Mouse (Mus musculus) myocyte (in vitro differentiated cells): ENCODE measurements around the gene Slc25a26. TPM values are rescaled to one million over a fixed set of nuclear protein-coding genes. Genes with fewer than 3 reads are reported as not detected.
A peak's percentile ranks its signal among the peaks of the same experiment; 100 is the strongest.

Source experiments
- H3K27me3 ChIP-seq: one replicate; pipeline ENCODE4 v1.6.1; 2011; ENCODE audit not compliant: control insufficient read depth, insufficient read depth, insufficient read length
- H3K36me3 ChIP-seq: one replicate; pipeline ENCODE4 v1.6.1; 2011; ENCODE audit not compliant: control insufficient read depth, insufficient read depth
- H3K4me2 ChIP-seq: one replicate; pipeline ENCODE4 v1.6.1; 2011; ENCODE audit warnings: low read depth, control low read depth
- H3K4me3 ChIP-seq: one replicate; pipeline ENCODE4 v1.5.1; 2011; ENCODE audit warnings: mild to moderate bottlenecking, control low read depth, moderate library complexity
- H3K79me2 ChIP-seq: one replicate; pipeline ENCODE4 v1.6.1; 2011; ENCODE audit not compliant: control insufficient read depth, insufficient read depth
- H3ac ChIP-seq: one replicate; pipeline ENCODE4 v1.6.1; 2011; ENCODE audit not compliant: control insufficient read depth, insufficient read length
- CEBPB ChIP-seq: IDR thresholded peaks from 2 replicates; pipeline ENCODE4 v1.6.1; 2011; ENCODE audit warnings: mild to moderate bottlenecking, moderate library complexity; ENCODE audit not compliant: poor library complexity, insufficient read depth, severe bottlenecking
- E2F4 ChIP-seq: IDR thresholded peaks from one replicate; pipeline ENCODE4 v1.6.1; 2011; ENCODE audit warnings: mild to moderate bottlenecking, control low read depth, moderate library complexity; ENCODE audit not compliant: insufficient read depth
- MAX ChIP-seq: IDR thresholded peaks from one replicate; pipeline ENCODE4 v1.6.1; 2011; ENCODE audit warnings: low read depth, mild to moderate bottlenecking, control low read depth
- MYOD1 ChIP-seq, 3 experiments: IDR thresholded peaks; one replicate each; pipeline ENCODE4 v1.6.1; 2011; ENCODE audit warnings: control low read depth in 2 of 3, low read depth in 2 of 3, mild to moderate bottlenecking in 2 of 3, moderate library complexity in 1 of 3; ENCODE audit not compliant: insufficient read length in 2 of 3, control insufficient read depth in 1 of 3
- MYOG ChIP-seq, 3 experiments: IDR thresholded peaks; one replicate each; pipeline ENCODE4 v1.6.1; 2011; ENCODE audit warnings: control low read depth in 2 of 3, low read depth in 2 of 3, mild to moderate bottlenecking in 2 of 3; ENCODE audit not compliant: insufficient read length in 2 of 3, control insufficient read depth in 1 of 3, insufficient read depth in 1 of 3
- POLR2A ChIP-seq: IDR thresholded peaks from one replicate; pipeline ENCODE4 v1.6.1; 2011; ENCODE audit warnings: low read depth, mild to moderate bottlenecking, control low read depth, moderate library complexity; ENCODE audit not compliant: insufficient read length
- POLR2AphosphoS2 ChIP-seq: IDR thresholded peaks from one replicate; pipeline ENCODE4 v1.6.1; 2011; ENCODE audit warnings: low read depth, control low read depth; ENCODE audit not compliant: insufficient read length
- REST ChIP-seq: IDR thresholded peaks from one replicate; pipeline ENCODE4 v1.6.1; 2011; ENCODE audit warnings: mild to moderate bottlenecking, control low read depth, moderate library complexity; ENCODE audit not compliant: insufficient read depth, insufficient read length
- SRF ChIP-seq: IDR thresholded peaks from one replicate; pipeline ENCODE4 v1.6.1; 2011; ENCODE audit warnings: low read depth; ENCODE audit not compliant: control insufficient read depth, insufficient read length
- TCF12 ChIP-seq: IDR thresholded peaks from one replicate; pipeline ENCODE4 v1.6.1; 2011; ENCODE audit warnings: mild to moderate bottlenecking, control low read depth; ENCODE audit not compliant: poor library complexity, insufficient read depth, severe bottlenecking
- TCF3 ChIP-seq: IDR thresholded peaks from one replicate; pipeline ENCODE4 v1.6.1; 2011; ENCODE audit warnings: low read depth, control low read depth; ENCODE audit not compliant: insufficient read length
- USF1 ChIP-seq: IDR thresholded peaks from one replicate; pipeline ENCODE4 v1.6.1; 2011; ENCODE audit warnings: low read depth, mild to moderate bottlenecking, control low read depth, moderate library complexity
- polyA plus RNA-seq: library from polyadenylated mRNA; unstranded; fragments of >200 nt; fragmentation: generic; extraction: Trizol; gene quantifications from one replicate; pipeline ENCODE4 v1.2.1, GENCODE M21; 2012; ENCODE audit warnings: missing spikeins

The Slc25a26 gene
- polyA plus RNA-seq, 1 experiment, result 4.7 TPM

DNA sequence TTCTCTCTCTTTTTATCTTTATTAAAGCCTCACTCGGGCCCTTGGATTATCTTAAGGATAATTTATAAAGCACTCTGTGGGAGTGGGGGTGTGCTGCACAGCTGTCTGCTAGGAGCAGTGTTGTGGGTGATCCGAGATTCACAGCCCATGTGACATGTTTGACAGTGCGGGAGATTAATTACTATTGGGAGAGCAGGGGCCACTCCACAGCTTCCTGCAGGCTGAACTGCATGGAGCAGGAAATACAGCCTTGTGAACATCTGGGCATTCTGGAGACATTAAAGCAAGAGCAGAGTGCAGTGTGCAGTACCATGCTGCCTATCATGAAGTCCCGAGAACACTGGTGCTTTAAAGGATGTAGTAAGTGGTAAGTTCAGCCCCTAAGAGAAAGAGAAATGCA lies 92.6 kb downstream of the Slc25a26 start:
- H3K4me2 ChIP-seq, result peak overlapping the region; percentile 27
- no peaks in the 10 kb centered on the region for H3K36me3 ChIP-seq
- TF ChIP-seq MYOG (IDR thresholded peaks at IDR 0.05; ENCODE audit: control insufficient read depth in 1 of 3, insufficient read depth in 1 of 3, insufficient read length in 2 of 3, low read depth in 2 of 3) (peak in 1 of 3 experiments; percentile 30), MAX (no peak), MYOD1 (IDR thresholded peaks at IDR 0.05; ENCODE audit: control insufficient read depth in 1 of 3, insufficient read length in 2 of 3, low read depth in 2 of 3) (no peak), USF1 (peak; percentile 45)
- no peaks in the 10 kb centered on the region for H3K79me2 ChIP-seq
- no peak overlapping the region for H3K4me3 ChIP-seq
- H3K27me3 ChIP-seq, result no peaks in the 10 kb centered on the region
- H3ac ChIP-seq, result no peak overlapping the region

DNA sequence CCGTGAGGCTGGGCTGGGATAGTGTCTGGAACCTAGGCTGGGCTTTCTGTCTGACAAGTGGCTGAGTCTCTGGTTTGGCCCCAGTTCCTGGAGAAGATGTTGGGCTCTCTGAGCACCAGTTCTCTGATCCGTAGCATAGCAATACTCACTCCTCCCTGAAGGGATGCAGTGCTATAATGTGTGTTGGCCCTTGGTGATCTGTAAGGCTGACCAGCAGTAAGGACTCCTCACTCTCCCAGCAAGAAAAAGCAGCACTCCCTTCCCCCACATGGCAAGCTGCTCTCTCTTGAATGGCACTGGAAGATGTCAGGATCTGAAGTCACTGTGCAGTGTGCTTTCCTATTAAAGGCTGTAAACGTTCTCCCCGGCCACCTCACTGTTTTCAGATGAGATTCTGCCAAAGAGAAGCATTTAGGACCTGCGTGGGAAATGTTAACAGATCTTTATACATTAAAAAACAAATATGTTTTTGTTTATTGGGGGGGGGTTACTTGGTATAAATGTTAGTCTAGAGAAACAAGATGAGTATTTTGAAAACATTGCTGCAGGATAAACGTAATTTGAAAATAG lies 94.0 kb downstream of the Slc25a26 start:
- H3K4me2 ChIP-seq, result no peak overlapping the region

DNA sequence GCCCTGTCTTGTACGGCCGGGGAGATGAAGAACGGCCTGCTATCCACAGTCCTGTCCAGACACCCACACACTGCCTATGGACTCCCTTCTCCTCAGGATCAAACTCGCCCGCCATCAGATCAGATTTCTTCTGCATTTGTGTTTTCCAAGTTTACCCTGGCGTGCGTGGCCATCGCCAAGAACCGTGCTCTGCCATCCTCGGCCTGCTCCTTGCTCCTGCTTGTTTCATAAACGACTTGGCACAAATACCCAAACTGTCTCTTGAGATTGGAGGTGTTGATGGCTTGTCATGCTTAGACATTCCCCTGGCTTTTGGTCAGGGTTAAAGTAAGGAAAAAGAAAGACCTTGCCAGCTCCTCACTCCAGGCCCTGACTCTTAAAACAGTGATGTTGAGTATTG lies 94.6 kb downstream of the Slc25a26 start:
- no peak overlapping the region for H3ac ChIP-seq
- H3K36me3 ChIP-seq, result no peaks in the 10 kb centered on the region
- no peak for TF ChIP-seq CEBPB
- no peak for TF ChIP-seq MYOG (IDR thresholded peaks at IDR 0.05; ENCODE audit: control insufficient read depth in 1 of 3, insufficient read depth in 1 of 3, insufficient read length in 2 of 3, low read depth in 2 of 3)
- TF ChIP-seq E2F4, result no peak
- no peak for TF ChIP-seq TCF3

More for the DNA sequence above, 94.0 kb downstream of the Slc25a26 start:
- Histone ChIP-seq H3K36me3 (no peaks in the 10 kb centered on the region), H3K79me2 (no peaks in the 10 kb centered on the region), H3K4me3 (no peak overlapping the region), H3K27me3 (no peaks in the 10 kb centered on the region), H3ac (no peak overlapping the region)
- TF ChIP-seq MYOG (IDR thresholded peaks at IDR 0.05; ENCODE audit: control insufficient read depth in 1 of 3, insufficient read depth in 1 of 3, insufficient read length in 2 of 3, low read depth in 2 of 3), result no peak
- TF ChIP-seq E2F4, result no peak
- no peak for TF ChIP-seq CEBPB
- no peak for TF ChIP-seq MAX
- TF ChIP-seq TCF12, result no peak
- no peak for TF ChIP-seq SRF
- no peak for TF ChIP-seq POLR2A
- TF ChIP-seq MYOD1 (IDR thresholded peaks at IDR 0.05; ENCODE audit: control insufficient read depth in 1 of 3, insufficient read length in 2 of 3, low read depth in 2 of 3), result no peak
- no peak for TF ChIP-seq POLR2AphosphoS2

DNA sequence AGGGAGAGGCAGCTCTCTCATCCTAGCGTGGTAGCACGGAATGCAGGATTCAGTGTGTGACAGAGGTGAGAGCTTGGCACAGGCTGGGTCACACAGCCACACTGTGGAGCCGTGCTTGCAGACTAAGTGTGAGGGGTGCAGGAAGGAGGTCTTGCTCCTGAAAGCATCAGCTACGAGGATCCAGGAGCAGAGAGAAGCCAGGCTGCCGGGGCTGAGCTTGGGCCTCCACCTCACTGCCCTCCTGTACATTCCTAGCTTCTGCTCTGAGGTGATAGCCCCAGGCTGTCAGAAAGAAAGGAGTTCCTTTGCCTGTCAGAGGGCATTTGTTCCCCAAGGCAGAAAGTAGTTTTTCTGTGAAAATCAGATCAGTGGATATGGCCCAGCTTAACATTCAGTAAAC lies 95.1 kb downstream of the Slc25a26 start:
- no peaks in the 10 kb centered on the region for H3K27me3 ChIP-seq
- H3ac ChIP-seq, result no peak overlapping the region
- no peak overlapping the region for H3K4me3 ChIP-seq
- H3K4me2 ChIP-seq, result no peak overlapping the region
- H3K36me3 ChIP-seq, result no peaks in the 10 kb centered on the region
- TF ChIP-seq MAX (no peak), CEBPB (no peak), REST (no peak), POLR2A (no peak), TCF3 (no peak), E2F4 (no peak), POLR2AphosphoS2 (no peak), MYOD1 (IDR thresholded peaks at IDR 0.05; ENCODE audit: control insufficient read depth in 1 of 3, insufficient read length in 2 of 3, low read depth in 2 of 3) (no peak), USF1 (no peak), MYOG (IDR thresholded peaks at IDR 0.05; ENCODE audit: control insufficient read depth in 1 of 3, insufficient read depth in 1 of 3, insufficient read length in 2 of 3, low read depth in 2 of 3) (no peak), SRF (no peak), TCF12 (no peak)
- H3K79me2 ChIP-seq, result no peaks in the 10 kb centered on the region

More for the DNA sequence above, 94.6 kb downstream of the Slc25a26 start:
- Histone ChIP-seq H3K4me2 (no peak overlapping the region), H3K4me3 (no peak overlapping the region), H3K79me2 (no peaks in the 10 kb centered on the region), H3K27me3 (no peaks in the 10 kb centered on the region)

GRCm38 (mm10) chr6:94596051-94596760 lies 96.1 kb downstream of the Slc25a26 start:
- H3K4me2 ChIP-seq, result no peak overlapping the region
- TF ChIP-seq CEBPB, result no peak
- no peak for TF ChIP-seq TCF3
- no peak for TF ChIP-seq SRF
- TF ChIP-seq POLR2AphosphoS2, result no peak
- no peak for TF ChIP-seq USF1
- TF ChIP-seq POLR2A, result no peak
- TF ChIP-seq TCF12, result no peak
- no peak for TF ChIP-seq REST
- TF ChIP-seq MAX, result no peak
- TF ChIP-seq MYOG (IDR thresholded peaks at IDR 0.05; ENCODE audit: control insufficient read depth in 1 of 3, insufficient read depth in 1 of 3, insufficient read length in 2 of 3, low read depth in 2 of 3), result no peak
- no peak for TF ChIP-seq MYOD1 (IDR thresholded peaks at IDR 0.05; ENCODE audit: control insufficient read depth in 1 of 3, insufficient read length in 2 of 3, low read depth in 2 of 3)
- TF ChIP-seq E2F4, result no peak

More at GRCm38 (mm10) chr6:94596051-94596760, 96.1 kb downstream of the Slc25a26 start:
- no peaks in the 10 kb centered on the region for H3K27me3 ChIP-seq
- H3K79me2 ChIP-seq, result no peaks in the 10 kb centered on the region
- no peak overlapping the region for H3K4me3 ChIP-seq
- no peaks in the 10 kb centered on the region for H3K36me3 ChIP-seq
- no peak overlapping the region for H3ac ChIP-seq
